Mouse (Mus musculus): Measurements from ENCODE around the gene Snx25. TPM values are rescaled to one million over a fixed set of nuclear protein-coding genes. Genes with fewer than 3 reads are reported as not detected.

Snx25 gene
- polyA plus RNA-seq, 2 experiments = 4.2 to 4.3 TPM

DNA sequence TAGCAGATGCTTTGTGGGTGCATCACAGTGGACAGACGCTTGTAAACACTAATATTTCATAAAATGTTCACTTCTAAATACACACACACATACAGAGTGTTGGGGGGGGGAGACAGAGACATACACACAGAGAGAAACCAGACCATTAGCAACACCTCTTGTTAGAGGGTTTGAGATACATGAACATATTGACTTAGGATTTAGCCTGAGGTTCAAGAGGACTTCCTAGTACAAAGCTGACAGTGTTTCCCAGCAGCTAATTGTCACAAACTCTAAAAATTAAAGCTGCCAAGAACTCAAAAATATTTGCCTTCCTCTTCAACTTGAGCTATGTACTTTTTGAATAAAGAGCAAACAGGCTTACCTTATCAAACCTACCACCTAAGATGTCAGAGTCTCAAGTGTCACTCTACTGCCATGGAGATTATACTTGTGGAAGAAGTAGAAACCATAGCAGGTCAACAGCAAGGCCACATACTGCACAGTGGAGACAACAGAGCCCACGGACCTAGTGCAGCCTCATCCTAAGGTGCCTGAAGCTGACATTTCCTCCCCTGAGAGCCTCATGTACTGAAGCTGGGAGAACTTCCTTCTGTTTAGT, 78.3 kb downstream of the Snx25 start:
- no peak overlapping the region for H3K4me3 ChIP-seq (ENCODE audit: insufficient read depth in 1 of 2, low read depth in 2 of 2, low read length in 2 of 2)
- no peaks in the 10 kb centered on the region for H3K36me3 ChIP-seq (replicated peaks; ENCODE audit: control insufficient read depth, insufficient read depth, low read depth)
- no peaks in the 10 kb centered on the region for H3K27me3 ChIP-seq (ENCODE audit: control insufficient read depth, insufficient read depth, low read length)
- ATAC-seq (ENCODE audit: insufficient read depth) = no peak
- H3K4me1 ChIP-seq (replicated peaks; ENCODE audit: control insufficient read depth in 2 of 2, insufficient read depth in 2 of 2, low read length in 1 of 2) = no peaks in the 10 kb centered on the region
- H3K9ac ChIP-seq (replicated peaks) = no peak overlapping the region
- no peaks in the 10 kb centered on the region for H3K9me3 ChIP-seq (ENCODE audit: control insufficient read depth, low read length)
- H3K4me2 ChIP-seq (ENCODE audit: low read depth) = no peak overlapping the region
- no peak for DNase-seq (ENCODE audit: low read depth in 3 of 3, low spot score in 3 of 3)
- TF ChIP-seq CTCF (IDR thresholded peaks at IDR 0.05; ENCODE audit: low read depth) (no peak), EP300 (IDR thresholded peaks at IDR 0.05; ENCODE audit: low read depth) (no peak)
- WGBS (ENCODE audit: insufficient replicate concordance) = 59% methylated on average over 2 of the region's 2 CpGs
- H3K27ac ChIP-seq = no peak overlapping the region

DNA sequence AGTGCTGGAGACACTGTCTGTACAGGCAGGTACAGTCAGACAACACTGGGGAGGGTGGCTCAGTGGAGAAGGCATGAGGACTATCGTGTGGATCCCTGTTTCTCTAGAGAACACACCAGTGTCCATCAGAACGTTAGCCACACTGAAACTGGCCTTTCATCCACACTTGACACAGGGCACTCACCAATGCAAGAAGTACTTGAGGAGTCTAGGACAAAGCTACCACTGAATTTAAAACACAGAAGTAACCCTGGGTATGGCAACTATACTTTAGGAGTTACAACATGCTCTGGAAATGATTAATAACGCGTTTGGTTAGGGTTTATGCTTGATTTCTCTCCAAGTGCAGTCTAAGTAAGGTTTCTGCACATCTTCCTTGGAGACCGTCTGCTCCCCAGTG, 79.2 kb downstream of the Snx25 start:
- H3K36me3 ChIP-seq (replicated peaks; ENCODE audit: control insufficient read depth, insufficient read depth, low read depth) = no peaks in the 10 kb centered on the region
- no peak overlapping the region for H3K4me2 ChIP-seq (ENCODE audit: low read depth)
- H3K9me3 ChIP-seq (ENCODE audit: control insufficient read depth, low read length) = no peaks in the 10 kb centered on the region
- no peaks in the 10 kb centered on the region for H3K27me3 ChIP-seq (ENCODE audit: control insufficient read depth, insufficient read depth, low read length)
- DNase-seq (ENCODE audit: low read depth in 3 of 3, low spot score in 3 of 3) (no peak), ATAC-seq (ENCODE audit: insufficient read depth) (no peak)
- no peak overlapping the region for H3K4me3 ChIP-seq (ENCODE audit: insufficient read depth in 1 of 2, low read depth in 2 of 2, low read length in 2 of 2)
- H3K4me1 ChIP-seq (replicated peaks; ENCODE audit: control insufficient read depth in 2 of 2, insufficient read depth in 2 of 2, low read length in 1 of 2) = no peaks in the 10 kb centered on the region
- 76% methylated on average over 5 of the region's 5 CpGs for WGBS (ENCODE audit: insufficient replicate concordance)
- H3K9ac ChIP-seq (replicated peaks) = no peak overlapping the region
- TF ChIP-seq EP300 (IDR thresholded peaks at IDR 0.05; ENCODE audit: low read depth) (no peak), CTCF (IDR thresholded peaks at IDR 0.05; ENCODE audit: low read depth) (no peak)
- H3K27ac ChIP-seq = no peak overlapping the region

GRCm38 (mm10) chr8:46040260-46040659, 111.7 kb downstream of the Snx25 start:
- H3K9me3 ChIP-seq (ENCODE audit: control insufficient read depth, low read length) = no peaks in the 10 kb centered on the region
- H3K27me3 ChIP-seq (ENCODE audit: control insufficient read depth, insufficient read depth, low read length) = no peaks in the 10 kb centered on the region
- no peak overlapping the region for H3K27ac ChIP-seq
- TF ChIP-seq EP300 (IDR thresholded peaks at IDR 0.05; ENCODE audit: low read depth) (no peak), CTCF (IDR thresholded peaks at IDR 0.05; ENCODE audit: low read depth) (no peak)
- DNase-seq (ENCODE audit: low read depth in 3 of 3, low spot score in 3 of 3) = no peak
- no peaks in the 10 kb centered on the region for H3K36me3 ChIP-seq (replicated peaks; ENCODE audit: control insufficient read depth, insufficient read depth, low read depth)
- WGBS (ENCODE audit: insufficient replicate concordance) = 79% methylated on average over 13 of the region's 13 CpGs
- H3K4me1 ChIP-seq (replicated peaks; ENCODE audit: control insufficient read depth in 2 of 2, insufficient read depth in 2 of 2, low read length in 1 of 2) = no peaks in the 10 kb centered on the region
- no peak overlapping the region for H3K4me3 ChIP-seq (ENCODE audit: insufficient read depth in 1 of 2, low read depth in 2 of 2, low read length in 2 of 2)
- ATAC-seq (ENCODE audit: insufficient read depth) = no peak
- H3K4me2 ChIP-seq (ENCODE audit: low read depth) = no peak overlapping the region
- H3K9ac ChIP-seq (replicated peaks) = no peak overlapping the region

DNA sequence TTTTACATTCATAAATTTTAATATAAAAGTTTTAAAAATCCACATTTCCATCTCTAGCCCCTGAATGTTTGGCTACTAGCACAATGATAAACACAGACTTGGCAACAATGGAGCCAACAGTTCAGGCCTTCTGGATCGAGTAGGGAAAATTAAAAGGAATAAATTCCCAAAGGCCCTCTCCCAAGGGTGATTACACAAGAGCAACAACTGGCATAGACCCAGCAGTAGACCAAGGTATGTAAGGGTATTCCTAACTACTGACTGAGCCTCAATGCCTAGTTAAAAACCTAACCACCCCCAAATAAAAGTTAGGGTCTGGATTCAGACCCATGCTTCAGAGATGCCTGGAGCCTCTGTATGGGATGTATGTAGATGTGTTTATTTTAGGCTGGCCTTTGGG, 112.3 kb downstream of the Snx25 start:
- WGBS (ENCODE audit: insufficient replicate concordance) = 64% methylated on average over 1 of the region's 1 CpGs
- TF ChIP-seq CTCF (IDR thresholded peaks at IDR 0.05; ENCODE audit: low read depth) = no peak
- TF ChIP-seq EP300 (IDR thresholded peaks at IDR 0.05; ENCODE audit: low read depth) = no peak
- H3K4me1 ChIP-seq (replicated peaks; ENCODE audit: control insufficient read depth in 2 of 2, insufficient read depth in 2 of 2, low read length in 1 of 2) = no peaks in the 10 kb centered on the region

GRCm38 (mm10) chr8:46036217-46036616, 115.7 kb downstream of the Snx25 start:
- H3K4me2 ChIP-seq (ENCODE audit: low read depth) = no peak overlapping the region
- H3K9me3 ChIP-seq (ENCODE audit: control insufficient read depth, low read length) = no peaks in the 10 kb centered on the region
- H3K4me1 ChIP-seq (replicated peaks; ENCODE audit: control insufficient read depth in 2 of 2, insufficient read depth in 2 of 2, low read length in 1 of 2) = no peaks in the 10 kb centered on the region
- TF ChIP-seq EP300 (IDR thresholded peaks at IDR 0.05; ENCODE audit: low read depth) (no peak), CTCF (IDR thresholded peaks at IDR 0.05; ENCODE audit: low read depth) (no peak)
- 79% methylated on average over 11 of the region's 11 CpGs for WGBS (ENCODE audit: insufficient replicate concordance)
- no peak overlapping the region for H3K4me3 ChIP-seq (ENCODE audit: insufficient read depth in 1 of 2, low read depth in 2 of 2, low read length in 2 of 2)
- no peak for DNase-seq (ENCODE audit: low read depth in 3 of 3, low spot score in 3 of 3)
- no peaks in the 10 kb centered on the region for H3K27me3 ChIP-seq (ENCODE audit: control insufficient read depth, insufficient read depth, low read length)
- no peak overlapping the region for H3K27ac ChIP-seq
- H3K9ac ChIP-seq (replicated peaks) = no peak overlapping the region
- no peaks in the 10 kb centered on the region for H3K36me3 ChIP-seq (replicated peaks; ENCODE audit: control insufficient read depth, insufficient read depth, low read depth)
- ATAC-seq (ENCODE audit: insufficient read depth) = no peak

More for the DNA sequence above, 112.3 kb downstream of the Snx25 start:
- no peaks in the 10 kb centered on the region for H3K9me3 ChIP-seq (ENCODE audit: control insufficient read depth, low read length)
- no peak overlapping the region for H3K4me2 ChIP-seq (ENCODE audit: low read depth)
- DNase-seq (ENCODE audit: low read depth in 3 of 3, low spot score in 3 of 3) (no peak), ATAC-seq (ENCODE audit: insufficient read depth) (no peak)
- H3K36me3 ChIP-seq (replicated peaks; ENCODE audit: control insufficient read depth, insufficient read depth, low read depth) = no peaks in the 10 kb centered on the region
- H3K27me3 ChIP-seq (ENCODE audit: control insufficient read depth, insufficient read depth, low read length) = no peaks in the 10 kb centered on the region
- no peak overlapping the region for H3K4me3 ChIP-seq (ENCODE audit: insufficient read depth in 1 of 2, low read depth in 2 of 2, low read length in 2 of 2)
- H3K27ac ChIP-seq = no peak overlapping the region
- H3K9ac ChIP-seq (replicated peaks) = no peak overlapping the region

All from liver, embryonic 14.5 days (tissue).